Mouse (Mus musculus) ES-CJ7 (cell line): ENCODE measurements around the gene Ugt1a8.

ENCODE experiments used
- DNase-seq: peaks from one replicate; pipeline ENCODE4 v3.0.0; 2011; ENCODE audit warnings: low read depth, low spot score

The Ugt1a8 gene

DNA sequence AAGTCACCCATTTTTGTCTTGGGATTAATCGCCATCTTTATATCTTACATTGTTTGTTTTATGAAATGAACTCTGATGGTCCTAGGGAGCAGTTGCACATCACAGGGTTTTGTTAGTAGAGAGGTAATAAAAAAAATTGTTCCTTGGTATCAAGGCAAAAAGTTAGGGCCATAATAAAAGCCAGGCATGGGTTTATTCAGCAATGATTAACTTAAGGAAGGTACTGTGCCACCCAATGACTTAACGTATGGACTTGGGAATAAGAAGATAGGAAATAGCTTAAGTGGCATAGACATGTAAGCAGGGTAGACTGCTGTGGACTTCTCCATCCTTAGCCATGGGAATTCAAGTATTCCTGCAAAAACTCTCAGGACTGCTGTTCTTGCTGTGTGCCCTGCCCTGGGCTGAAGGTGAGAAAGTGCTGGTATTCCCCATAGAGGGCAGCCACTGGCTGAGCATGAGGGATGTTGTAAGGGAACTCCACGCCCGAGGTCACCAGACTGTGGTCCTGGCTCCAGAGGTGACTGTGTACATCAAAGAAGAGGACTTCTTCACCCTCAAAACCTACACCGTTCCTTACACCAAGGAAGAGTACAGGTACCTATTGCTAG, 98.8 kb downstream of the Ugt1a8 start:
- DNase-seq = no peak

DNA sequence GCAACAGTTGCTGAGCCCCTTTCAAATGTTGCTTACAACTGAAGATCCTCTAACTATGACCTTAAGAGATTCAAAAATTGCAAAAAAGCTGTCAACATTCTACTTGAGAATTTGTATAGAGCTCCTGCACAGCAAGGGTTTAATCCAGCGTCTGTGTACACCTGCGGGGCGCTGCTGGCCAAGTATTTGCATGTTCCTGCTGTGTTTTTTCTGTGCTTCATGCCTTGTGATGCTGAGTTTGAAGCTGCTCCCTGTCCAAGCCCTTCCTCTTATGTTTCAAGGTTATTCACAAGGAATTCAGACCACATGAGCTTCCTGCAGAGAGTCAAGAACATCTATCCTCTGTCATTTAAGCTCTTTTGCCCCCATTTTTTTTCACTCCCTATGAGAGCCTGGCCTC, 104.5 kb downstream of the Ugt1a8 start:
- no peak for DNase-seq

GRCm38 (mm10) chr1:88195687-88196086, 108.1 kb downstream of the Ugt1a8 start:
- DNase-seq = no peak

- DNase-seq = no peak
Observed at GRCm38 (mm10) chr1:88197443-88197842, 109.8 kb downstream of the Ugt1a8 start.

DNA sequence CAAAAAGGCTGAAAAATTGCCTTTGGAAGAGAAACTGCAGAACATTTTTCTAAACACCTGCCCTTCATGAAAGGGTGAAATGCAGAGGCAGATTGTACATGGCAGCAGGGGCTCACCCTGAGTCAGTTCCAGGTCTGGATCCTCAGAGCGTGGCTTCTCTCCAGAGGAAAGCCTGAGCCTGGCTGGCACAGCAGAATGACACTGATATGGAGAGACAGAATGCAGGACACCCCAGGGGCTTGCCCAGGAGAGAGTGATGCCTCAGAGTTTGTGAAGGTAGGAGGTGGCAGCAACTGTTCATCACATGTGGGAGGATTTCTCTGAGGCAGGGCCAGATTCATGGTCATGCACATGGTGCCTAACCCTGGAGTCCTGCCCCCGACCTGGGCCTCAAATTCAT, 112.4 kb downstream of the Ugt1a8 start:
- DNase-seq = no peak

GRCm38 (mm10) chr1:88200456-88200855, 112.8 kb downstream of the Ugt1a8 start, which contains the start of gene Ugt1a2:
TSS of gene Ugt1a2 (plus strand) at chr1:88200601.
- DNase-seq = no peak

DNA sequence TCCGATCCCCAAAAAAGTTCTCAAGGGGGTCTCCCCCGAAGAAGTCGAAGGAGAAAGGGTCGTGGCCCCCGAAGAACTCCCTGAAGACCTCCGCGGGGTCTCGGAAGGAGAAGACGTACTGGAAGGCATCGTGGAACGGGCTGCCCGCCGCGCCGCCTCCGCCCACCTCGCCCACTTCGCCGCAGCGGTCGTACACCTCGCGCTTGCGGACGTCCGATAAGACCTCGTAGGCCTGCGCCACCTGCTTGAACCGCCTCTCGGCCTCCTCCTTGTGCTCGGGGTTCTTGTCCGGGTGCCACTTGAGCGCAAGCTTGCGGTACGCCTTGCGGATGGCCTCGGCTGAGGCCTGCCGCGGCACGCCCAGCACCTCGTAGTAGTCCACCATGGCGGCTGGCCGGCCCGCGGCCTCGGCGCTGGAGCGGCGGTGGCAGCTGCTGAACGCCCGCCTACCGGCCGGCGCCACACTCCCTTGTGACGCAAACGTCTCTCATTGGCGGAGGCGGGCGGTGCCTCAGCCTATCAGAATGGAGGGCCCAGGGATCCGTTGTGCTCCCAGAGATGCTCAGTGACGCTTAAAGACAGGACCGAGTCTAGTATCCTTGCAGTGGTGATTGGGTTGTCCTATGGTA, 117.8 kb downstream of the Ugt1a8 start, which contains the start of gene Dnajb3:
Gene Dnajb3, minus strand, starts transcription at position 489 of the 629 bp plus-strand sequence.
- peak; percentile 82 for DNase-seq

DNA sequence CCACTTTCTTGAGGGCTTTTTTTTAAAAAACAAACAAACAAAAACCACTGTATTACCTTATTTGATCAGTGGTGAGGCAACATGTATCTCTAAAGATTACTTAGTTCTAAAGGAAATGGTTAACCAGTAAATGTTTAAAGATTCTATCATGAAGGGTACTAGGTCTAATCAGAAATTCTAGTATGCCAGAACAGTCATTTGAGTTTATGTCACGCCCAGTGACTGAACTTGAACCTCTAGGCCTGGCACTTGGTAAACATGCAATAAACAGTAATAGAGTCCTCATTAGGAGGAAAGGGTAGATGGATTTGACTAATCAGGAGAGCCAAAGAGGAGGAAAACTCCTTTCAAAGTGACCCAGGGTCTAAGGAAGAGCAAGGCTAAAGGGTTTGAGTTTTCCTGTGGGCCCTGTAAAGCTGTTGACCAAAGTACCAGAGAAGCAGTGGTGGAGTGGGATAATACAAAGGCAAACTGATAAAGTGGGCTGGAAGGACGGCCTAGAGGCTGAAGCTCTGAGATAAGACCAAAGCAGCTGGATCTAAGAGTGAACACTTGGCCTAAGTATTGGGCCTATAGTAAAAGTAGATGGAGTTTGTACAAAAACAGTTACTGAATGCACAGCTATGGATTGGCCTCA, 119.3 kb downstream of the Ugt1a8 start:
- DNase-seq = no peak

- DNase-seq = no peak
Observed at GRCm38 (mm10) chr1:88211812-88212211, 124.2 kb downstream of the Ugt1a8 start, which contains the start of gene Ugt1a1. TSS of gene Ugt1a1 (plus strand) at chr1:88211959.

- no peak for DNase-seq
Observed at GRCm38 (mm10) chr1:88212341-88213045, 124.9 kb downstream of the Ugt1a8 start.

DNA sequence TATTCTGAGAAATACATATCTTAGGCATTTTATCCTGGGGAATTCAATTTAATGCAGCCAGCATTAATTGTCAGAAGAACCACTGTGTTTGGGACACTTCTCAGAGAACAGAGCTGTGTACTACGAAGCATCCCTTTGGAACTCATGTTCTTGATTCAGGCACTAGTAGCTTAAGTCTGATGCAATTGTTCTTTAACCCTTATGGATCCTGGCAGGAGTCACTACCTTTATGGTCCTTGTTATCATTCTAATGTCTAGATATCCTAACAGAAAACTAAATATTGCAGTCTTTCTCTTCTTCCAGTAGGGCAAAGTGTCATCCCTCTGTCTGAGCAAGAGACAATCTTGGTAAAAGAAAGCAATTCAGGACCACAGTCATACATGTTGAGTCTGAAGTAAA, 125.4 kb downstream of the Ugt1a8 start:
- DNase-seq = no peak

GRCm38 (mm10) chr1:88213766-88214461, 126.3 kb downstream of the Ugt1a8 start:
- DNase-seq = no peak

GRCm38 (mm10) chr1:88214462-88214952, 126.9 kb downstream of the Ugt1a8 start:
- DNase-seq = no peak

GRCm38 (mm10) chr1:88215466-88216380, 128.1 kb downstream of the Ugt1a8 start:
- peak; percentile 14 for DNase-seq

DNA sequence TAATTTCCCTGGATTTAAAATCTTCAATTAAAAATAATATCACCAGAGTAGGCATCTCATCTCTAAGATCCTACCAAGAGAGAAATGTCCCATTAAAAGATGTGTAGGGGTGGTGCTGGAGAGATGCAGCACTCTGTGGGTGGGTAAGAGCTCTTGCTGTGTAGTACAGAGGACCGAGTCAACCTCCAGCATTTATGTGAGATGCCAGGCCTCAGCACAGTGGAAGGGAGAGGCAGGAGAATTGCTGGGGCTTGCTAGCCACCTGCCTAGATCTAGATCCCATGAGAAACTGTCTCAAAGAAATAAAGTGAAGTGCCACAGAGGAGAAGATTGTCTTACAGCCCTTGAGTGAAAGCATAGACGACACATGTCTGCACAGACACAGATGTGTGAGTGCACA, 128.9 kb downstream of the Ugt1a8 start:
- DNase-seq = no peak

DNA sequence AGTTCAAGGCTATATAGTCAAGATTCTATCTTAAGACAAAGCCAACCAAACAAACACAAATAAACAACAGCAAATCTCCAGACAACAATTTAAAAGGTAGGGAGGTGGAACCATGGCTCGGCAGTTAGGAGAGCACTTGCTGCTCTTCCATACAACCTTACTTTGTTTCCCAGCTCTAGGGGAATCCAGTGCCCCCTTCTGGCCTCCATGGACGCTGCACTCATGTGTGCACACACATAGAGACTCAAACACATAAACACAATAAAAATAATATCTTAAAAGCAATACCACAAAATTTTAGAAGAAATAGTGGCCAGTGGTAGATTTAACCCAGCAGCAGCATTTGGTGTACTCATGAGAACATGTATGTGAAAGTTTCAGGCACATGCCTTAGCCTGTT, 129.5 kb downstream of the Ugt1a8 start:
- DNase-seq = peak; percentile 32

DNA sequence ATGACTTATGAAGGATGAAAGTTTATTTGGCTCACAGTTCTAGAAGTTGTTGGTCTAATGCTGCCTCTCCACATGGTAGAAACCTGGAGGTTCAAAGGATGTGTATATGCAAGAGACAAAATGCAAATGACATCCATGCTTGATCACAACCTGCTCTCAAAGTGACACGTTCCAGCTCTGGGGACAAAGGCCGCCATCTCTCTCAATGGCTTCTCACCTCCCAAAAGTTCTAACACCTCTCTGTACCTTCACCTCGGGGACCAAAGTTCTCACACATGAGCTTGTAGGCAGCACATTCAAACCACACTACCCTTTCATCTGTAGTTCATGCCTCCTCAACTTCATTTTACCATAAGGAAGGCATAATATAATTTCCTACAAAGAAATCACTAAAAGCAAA, 130.0 kb downstream of the Ugt1a8 start:
- no peak for DNase-seq

- DNase-seq = peak; percentile 32
Observed at GRCm38 (mm10) chr1:88218051-88218450, 130.4 kb downstream of the Ugt1a8 start.

- no peak for DNase-seq
Observed at GRCm38 (mm10) chr1:88218591-88218990, 131.0 kb downstream of the Ugt1a8 start.

- DNase-seq = no peak
Observed at GRCm38 (mm10) chr1:88219054-88219453, 131.4 kb downstream of the Ugt1a8 start.
